Mouse (Mus musculus): ENCODE measurements at regions not wholly inside any gene's neighbourhood (a gene's known extent, or its start where the extent isn't known, plus 50 kb on each side); places are given as distances from the start of the nearest gene placed in this dataset.

DNA sequence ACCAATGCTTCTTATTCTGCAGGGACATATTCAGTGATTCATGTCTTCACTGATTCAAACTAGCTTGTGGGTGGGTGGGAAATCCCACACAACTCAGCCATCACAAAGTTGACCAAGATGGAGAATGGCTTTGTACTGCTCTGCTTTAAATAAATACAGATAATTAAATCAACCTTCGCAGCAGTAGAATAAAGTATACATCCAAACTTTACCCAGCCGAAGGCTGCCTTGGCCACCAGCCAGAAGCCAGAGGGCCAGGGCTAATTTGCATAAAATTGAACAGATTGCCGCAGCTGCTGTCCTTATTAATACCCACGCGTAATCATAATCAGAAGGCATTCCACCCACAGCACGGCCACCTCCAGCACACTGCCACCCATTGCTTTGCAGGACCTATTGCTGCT lies 623.8 kb upstream of the Fam241a start:
- Histone ChIP-seq H3K4me2 (ENCODE audit: low read depth, low read length) (peak overlapping the region; percentile 42), H3K4me1 (ENCODE audit: control insufficient read depth, insufficient read depth, low read length) (no peaks in the 10 kb centered on the region), H3K27me3 (ENCODE audit: control insufficient read depth, insufficient read depth, low read length) (no peaks in the 10 kb centered on the region), H3K4me3 (replicated peaks; ENCODE audit: low read length) (peak overlapping the region; percentile 3; the same call in 1 of the 2 replicates), H3K27ac (ENCODE audit: low read length) (peak overlapping the region; percentile 43; the same call in 1 of the 2 replicates), H3K9me3 (replicated peaks; ENCODE audit: control insufficient read depth, low read length) (no peaks in the 10 kb centered on the region), H3K36me3 (ENCODE audit: control insufficient read depth, insufficient read depth, low read length) (no peaks in the 10 kb centered on the region), H3K9ac (ENCODE audit: low read length) (no peak overlapping the region)
- ATAC-seq (ENCODE audit: insufficient read depth, low FRiP score) = 0 out of 2 replicates have a peak, but pooled peaks have one; percentile 39
- WGBS = 39% methylated on average over 6 of the region's 6 CpGs

DNA sequence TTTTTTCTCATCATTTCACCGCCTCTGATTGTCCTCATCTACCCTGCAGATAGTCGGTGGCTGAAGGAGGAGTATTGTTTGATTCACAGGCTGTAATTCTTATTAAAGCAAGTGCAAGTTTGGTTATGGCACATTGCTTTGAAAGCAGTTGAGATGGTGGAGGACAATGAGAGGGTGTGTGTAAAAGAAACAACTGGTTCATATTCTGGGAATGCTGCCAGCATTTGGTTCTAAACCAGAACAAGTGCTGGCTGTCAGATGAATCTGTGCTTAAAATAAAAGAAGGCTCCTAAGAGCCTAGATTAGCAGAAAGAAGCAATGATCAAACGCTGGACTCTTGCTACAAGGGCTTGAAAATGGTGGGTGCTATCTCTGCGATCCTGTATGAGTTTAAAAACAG lies 622.7 kb upstream of the Fam241a start:
- no peak overlapping the region for H3K4me2 ChIP-seq (ENCODE audit: low read depth, low read length)
- no peak overlapping the region for H3K27ac ChIP-seq (ENCODE audit: low read length)
- no peaks in the 10 kb centered on the region for H3K36me3 ChIP-seq (ENCODE audit: control insufficient read depth, insufficient read depth, low read length)
- no peaks in the 10 kb centered on the region for H3K4me1 ChIP-seq (ENCODE audit: control insufficient read depth, insufficient read depth, low read length)
- no peak overlapping the region for H3K4me3 ChIP-seq (replicated peaks; ENCODE audit: low read length)
- no peak for ATAC-seq (ENCODE audit: insufficient read depth, low FRiP score)
- no peak overlapping the region for H3K9ac ChIP-seq (ENCODE audit: low read length)
- no peaks in the 10 kb centered on the region for H3K27me3 ChIP-seq (ENCODE audit: control insufficient read depth, insufficient read depth, low read length)
- 51% methylated on average over 4 of the region's 4 CpGs for WGBS
- no peaks in the 10 kb centered on the region for H3K9me3 ChIP-seq (replicated peaks; ENCODE audit: control insufficient read depth, low read length)

DNA sequence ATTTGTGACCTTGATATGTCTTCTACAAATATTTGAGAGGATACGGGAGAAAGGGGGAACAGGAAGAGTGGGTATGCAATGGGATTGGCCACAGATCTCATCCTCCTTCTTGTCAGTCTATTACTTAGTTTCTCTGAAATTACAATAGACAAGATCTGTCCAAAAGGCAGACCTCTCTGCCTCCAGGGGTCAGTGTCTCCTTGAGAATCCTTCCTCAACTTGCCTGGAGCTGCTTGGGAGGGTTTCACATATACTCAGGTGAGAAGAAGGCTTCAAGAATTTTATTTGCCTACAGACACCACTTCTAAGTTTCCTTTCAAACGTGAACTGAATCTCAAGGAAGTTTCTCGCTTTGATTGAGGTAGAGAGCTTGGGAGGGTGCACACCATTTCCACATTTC lies 575.0 kb upstream of the Fam241a start:
- Histone ChIP-seq H3K27ac (ENCODE audit: low read length) (no peak overlapping the region), H3K4me1 (ENCODE audit: control insufficient read depth, insufficient read depth, low read length) (no peaks in the 10 kb centered on the region), H3K4me2 (ENCODE audit: low read depth, low read length) (no peak overlapping the region), H3K36me3 (ENCODE audit: control insufficient read depth, insufficient read depth, low read length) (no peaks in the 10 kb centered on the region), H3K9ac (ENCODE audit: low read length) (no peak overlapping the region), H3K27me3 (ENCODE audit: control insufficient read depth, insufficient read depth, low read length) (no peaks in the 10 kb centered on the region), H3K4me3 (replicated peaks; ENCODE audit: low read length) (no peak overlapping the region), H3K9me3 (replicated peaks; ENCODE audit: control insufficient read depth, low read length) (no peaks in the 10 kb centered on the region)
- 48% methylated on average over 3 of the region's 3 CpGs for WGBS
- no peak for ATAC-seq (ENCODE audit: insufficient read depth, low FRiP score)

DNA sequence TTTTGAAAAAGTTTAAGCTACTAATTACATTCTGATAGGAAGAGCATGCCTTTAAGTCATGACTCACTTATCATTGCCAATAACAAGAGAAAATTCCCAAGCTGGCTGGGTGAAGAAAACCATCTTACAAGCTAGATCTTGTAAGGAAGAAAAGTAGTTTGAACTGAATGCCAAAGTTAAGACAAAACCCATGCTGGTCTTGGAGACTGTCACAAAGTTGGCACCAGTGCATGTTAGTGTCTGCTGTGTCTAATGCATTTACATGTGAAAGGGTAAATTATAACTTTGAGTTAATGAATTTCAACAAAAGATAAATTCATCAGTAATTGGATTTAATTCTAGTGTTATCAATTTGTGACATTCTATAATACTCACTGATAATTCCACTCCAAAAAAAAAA lies 533.6 kb upstream of the Fam241a start:
- no peak for ATAC-seq (ENCODE audit: insufficient read depth, low FRiP score)
- no peaks in the 10 kb centered on the region for H3K4me1 ChIP-seq (ENCODE audit: control insufficient read depth, insufficient read depth, low read length)
- H3K36me3 ChIP-seq (ENCODE audit: control insufficient read depth, insufficient read depth, low read length) = no peaks in the 10 kb centered on the region
- H3K4me2 ChIP-seq (ENCODE audit: low read depth, low read length) = no peak overlapping the region
- no peak overlapping the region for H3K9ac ChIP-seq (ENCODE audit: low read length)
- no peaks in the 10 kb centered on the region for H3K9me3 ChIP-seq (replicated peaks; ENCODE audit: control insufficient read depth, low read length)
- no peaks in the 10 kb centered on the region for H3K27me3 ChIP-seq (ENCODE audit: control insufficient read depth, insufficient read depth, low read length)
- H3K4me3 ChIP-seq (replicated peaks; ENCODE audit: low read length) = no peak overlapping the region
- H3K27ac ChIP-seq (ENCODE audit: low read length) = no peak overlapping the region

DNA sequence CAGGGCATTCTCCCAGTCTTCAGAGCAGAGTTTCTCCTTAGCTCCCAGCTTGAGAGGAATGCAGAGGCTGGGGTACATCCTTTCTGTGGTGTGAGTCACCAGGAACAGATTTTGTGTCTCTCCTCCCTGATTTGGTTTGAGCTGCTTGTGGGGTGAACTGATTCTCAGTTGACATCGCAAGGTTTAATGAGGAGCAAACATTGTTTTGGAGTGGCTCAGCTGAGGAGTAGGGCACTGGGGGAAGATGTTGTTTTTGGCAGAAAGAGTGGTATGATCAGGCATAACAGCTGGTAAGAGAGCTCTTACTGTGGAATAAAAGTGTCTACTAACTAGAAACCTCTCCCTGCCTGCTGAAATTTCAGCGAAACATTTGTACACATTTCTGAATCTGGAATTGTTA lies 519.4 kb upstream of the Fam241a start:
- WGBS = 66% methylated on average over 2 of the region's 2 CpGs
- Histone ChIP-seq H3K27me3 (ENCODE audit: control insufficient read depth, insufficient read depth, low read length) (no peaks in the 10 kb centered on the region), H3K9me3 (replicated peaks; ENCODE audit: control insufficient read depth, low read length) (no peaks in the 10 kb centered on the region), H3K27ac (ENCODE audit: low read length) (no peak overlapping the region), H3K36me3 (ENCODE audit: control insufficient read depth, insufficient read depth, low read length) (no peaks in the 10 kb centered on the region), H3K4me1 (ENCODE audit: control insufficient read depth, insufficient read depth, low read length) (no peaks in the 10 kb centered on the region), H3K9ac (ENCODE audit: low read length) (no peak overlapping the region), H3K4me2 (ENCODE audit: low read depth, low read length) (no peak overlapping the region), H3K4me3 (replicated peaks; ENCODE audit: low read length) (no peak overlapping the region)
- no peak for ATAC-seq (ENCODE audit: insufficient read depth, low FRiP score)

DNA sequence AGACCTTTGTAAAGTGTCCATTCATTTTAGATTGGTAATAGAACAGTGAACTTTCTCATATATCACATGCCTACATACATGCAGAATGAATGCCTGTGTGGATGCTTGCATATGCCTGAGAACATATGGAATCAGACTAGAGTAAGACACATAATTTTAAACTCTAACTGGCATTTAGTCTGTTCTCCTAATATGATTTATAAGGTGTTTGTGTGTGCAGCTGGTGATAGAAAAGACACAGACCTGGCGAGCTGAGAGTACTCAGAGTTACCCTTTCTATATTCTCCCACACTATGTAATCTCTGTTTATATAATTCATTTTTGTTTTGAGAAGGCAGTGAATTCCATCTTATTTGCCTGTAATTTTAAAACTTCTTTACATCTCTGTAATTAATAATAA lies 517.4 kb upstream of the Fam241a start:
- no peaks in the 10 kb centered on the region for H3K4me1 ChIP-seq (ENCODE audit: control insufficient read depth, insufficient read depth, low read length)
- no peaks in the 10 kb centered on the region for H3K27me3 ChIP-seq (ENCODE audit: control insufficient read depth, insufficient read depth, low read length)
- no peak overlapping the region for H3K9ac ChIP-seq (ENCODE audit: low read length)
- no peak overlapping the region for H3K27ac ChIP-seq (ENCODE audit: low read length)
- no peak overlapping the region for H3K4me2 ChIP-seq (ENCODE audit: low read depth, low read length)
- H3K36me3 ChIP-seq (ENCODE audit: control insufficient read depth, insufficient read depth, low read length) = no peaks in the 10 kb centered on the region
- H3K4me3 ChIP-seq (replicated peaks; ENCODE audit: low read length) = no peak overlapping the region
- H3K9me3 ChIP-seq (replicated peaks; ENCODE audit: control insufficient read depth, low read length) = no peaks in the 10 kb centered on the region
- ATAC-seq (ENCODE audit: insufficient read depth, low FRiP score) = no peak
- 51% methylated on average over 1 of the region's 1 CpGs for WGBS

DNA sequence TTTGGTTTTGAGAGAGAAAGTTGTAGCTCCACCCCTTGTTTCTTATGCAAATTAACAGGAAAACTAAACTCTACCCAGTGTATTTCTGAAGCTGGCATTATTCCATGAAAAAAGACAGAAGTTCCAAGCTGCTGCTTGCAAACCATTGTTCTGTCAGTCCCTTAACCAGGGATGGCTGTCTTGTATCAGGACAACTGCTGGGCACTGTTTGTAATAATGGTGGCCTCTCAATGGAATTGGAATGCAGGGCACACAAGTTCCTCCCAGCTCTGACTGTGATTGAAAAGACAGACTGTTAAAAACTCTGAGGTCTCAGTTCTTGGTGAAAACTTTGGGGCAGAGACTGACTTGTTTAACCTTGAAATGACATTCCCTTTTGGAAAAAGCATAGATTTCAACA lies 516.0 kb upstream of the Fam241a start:
- Histone ChIP-seq H3K9ac (ENCODE audit: low read length) (no peak overlapping the region), H3K4me3 (replicated peaks; ENCODE audit: low read length) (no peak overlapping the region), H3K36me3 (ENCODE audit: control insufficient read depth, insufficient read depth, low read length) (no peaks in the 10 kb centered on the region), H3K9me3 (replicated peaks; ENCODE audit: control insufficient read depth, low read length) (no peaks in the 10 kb centered on the region), H3K27me3 (ENCODE audit: control insufficient read depth, insufficient read depth, low read length) (no peaks in the 10 kb centered on the region), H3K4me1 (ENCODE audit: control insufficient read depth, insufficient read depth, low read length) (no peaks in the 10 kb centered on the region), H3K4me2 (ENCODE audit: low read depth, low read length) (no peak overlapping the region), H3K27ac (ENCODE audit: low read length) (no peak overlapping the region)
- no peak for ATAC-seq (ENCODE audit: insufficient read depth, low FRiP score)

DNA sequence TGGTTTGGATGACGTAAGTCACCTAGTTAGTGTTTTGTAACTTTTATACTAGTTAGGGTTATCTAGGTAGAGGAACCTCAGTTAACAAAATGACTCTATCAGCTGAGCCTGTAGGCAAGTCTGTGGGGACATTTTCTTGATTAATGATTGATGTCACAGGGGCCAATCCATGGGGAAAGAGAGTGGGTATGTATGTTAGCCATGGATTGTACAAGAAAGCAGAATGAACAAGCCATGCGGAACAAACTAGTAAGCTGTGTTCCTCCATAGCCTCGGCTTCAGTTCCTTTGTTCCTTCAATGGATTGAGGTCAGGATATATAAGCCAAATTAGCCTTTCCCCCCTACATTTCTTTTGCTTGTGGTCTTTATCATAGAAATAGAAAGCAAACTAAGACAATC lies 498.7 kb upstream of the Fam241a start:
- no peak overlapping the region for H3K4me2 ChIP-seq (ENCODE audit: low read depth, low read length)
- H3K27me3 ChIP-seq (ENCODE audit: control insufficient read depth, insufficient read depth, low read length) = no peaks in the 10 kb centered on the region
- H3K9ac ChIP-seq (ENCODE audit: low read length) = no peak overlapping the region
- H3K4me1 ChIP-seq (ENCODE audit: control insufficient read depth, insufficient read depth, low read length) = no peaks in the 10 kb centered on the region
- H3K9me3 ChIP-seq (replicated peaks; ENCODE audit: control insufficient read depth, low read length) = no peaks in the 10 kb centered on the region
- H3K4me3 ChIP-seq (replicated peaks; ENCODE audit: low read length) = no peak overlapping the region
- no peak for ATAC-seq (ENCODE audit: insufficient read depth, low FRiP score)
- 86% methylated on average over 3 of the region's 3 CpGs for WGBS
- H3K27ac ChIP-seq (ENCODE audit: low read length) = no peak overlapping the region
- no peaks in the 10 kb centered on the region for H3K36me3 ChIP-seq (ENCODE audit: control insufficient read depth, insufficient read depth, low read length)

DNA sequence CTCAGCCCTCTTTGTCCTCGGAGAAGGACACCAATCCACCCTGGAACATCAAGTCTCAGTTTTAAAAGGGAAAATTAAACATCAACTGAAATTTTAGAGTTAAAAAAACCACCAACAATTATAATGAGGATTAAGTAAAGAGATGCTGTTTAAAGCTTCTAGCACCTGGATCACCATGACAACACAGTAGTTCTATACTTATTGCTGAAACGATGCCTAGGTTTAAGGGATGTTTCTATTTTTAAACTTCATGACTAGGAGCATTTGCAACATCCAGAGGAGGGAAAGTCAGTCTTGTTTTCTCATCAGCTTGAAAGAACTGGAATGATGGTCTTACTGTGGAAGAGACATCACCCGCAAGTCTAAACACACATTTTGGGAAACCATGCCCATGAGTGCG lies 484.5 kb upstream of the Fam241a start:
- WGBS = 80% methylated on average over 4 of the region's 4 CpGs
- H3K4me3 ChIP-seq (replicated peaks; ENCODE audit: low read length) = no peak overlapping the region
- no peak overlapping the region for H3K27ac ChIP-seq (ENCODE audit: low read length)
- no peak overlapping the region for H3K4me2 ChIP-seq (ENCODE audit: low read depth, low read length)
- H3K27me3 ChIP-seq (ENCODE audit: control insufficient read depth, insufficient read depth, low read length) = no peaks in the 10 kb centered on the region
- no peaks in the 10 kb centered on the region for H3K9me3 ChIP-seq (replicated peaks; ENCODE audit: control insufficient read depth, low read length)
- no peaks in the 10 kb centered on the region for H3K4me1 ChIP-seq (ENCODE audit: control insufficient read depth, insufficient read depth, low read length)
- no peaks in the 10 kb centered on the region for H3K36me3 ChIP-seq (ENCODE audit: control insufficient read depth, insufficient read depth, low read length)
- no peak overlapping the region for H3K9ac ChIP-seq (ENCODE audit: low read length)
- ATAC-seq (ENCODE audit: insufficient read depth, low FRiP score) = no peak

DNA sequence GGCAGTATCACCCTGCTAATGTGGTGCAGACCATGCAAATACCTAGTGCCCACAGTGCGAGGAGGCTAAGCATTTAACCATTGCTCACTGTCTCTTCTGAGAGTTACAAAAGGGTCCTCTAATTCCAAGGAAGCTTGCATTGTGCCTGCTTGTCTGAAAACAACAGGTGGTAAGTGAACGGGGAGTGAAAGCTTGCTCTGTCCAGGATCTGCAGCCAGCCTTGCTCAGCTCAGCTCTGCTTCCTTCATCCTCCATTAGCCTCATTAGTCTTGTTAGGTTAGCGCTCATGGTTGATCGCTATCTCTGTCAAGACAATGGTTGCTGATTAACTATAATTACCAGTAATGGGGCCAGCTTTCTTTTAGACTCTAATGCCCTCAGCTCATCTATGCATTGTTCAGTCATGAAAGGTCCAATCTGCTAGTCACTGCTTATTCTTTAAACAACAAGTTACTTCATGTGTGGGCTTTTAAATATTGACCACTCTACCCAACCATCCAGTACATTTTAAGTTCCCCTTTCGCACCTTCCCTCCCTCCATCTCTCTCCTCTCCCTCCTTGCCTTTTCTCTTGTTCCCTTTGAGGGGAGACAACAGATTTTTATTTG lies 473.5 kb upstream of the Fam241a start:
- Histone ChIP-seq H3K4me3 (replicated peaks; ENCODE audit: low read length) (no peak overlapping the region), H3K9ac (ENCODE audit: low read length) (no peak overlapping the region), H3K36me3 (ENCODE audit: control insufficient read depth, insufficient read depth, low read length) (no peaks in the 10 kb centered on the region), H3K27ac (ENCODE audit: low read length) (no peak overlapping the region), H3K27me3 (ENCODE audit: control insufficient read depth, insufficient read depth, low read length) (no peaks in the 10 kb centered on the region), H3K9me3 (replicated peaks; ENCODE audit: control insufficient read depth, low read length) (no peaks in the 10 kb centered on the region), H3K4me1 (ENCODE audit: control insufficient read depth, insufficient read depth, low read length) (no peaks in the 10 kb centered on the region), H3K4me2 (ENCODE audit: low read depth, low read length) (no peak overlapping the region)
- ATAC-seq (ENCODE audit: insufficient read depth, low FRiP score) = no peak
- WGBS = 48% methylated on average over 5 of the region's 5 CpGs
